Mouse (Mus musculus): ENCODE data around the gene Map3k5. TPM values are rescaled to one million over a fixed set of nuclear protein-coding genes. Genes with fewer than 3 reads are reported as not detected.

Map3k5 gene
- total and polyA plus RNA-seq, 3 experiments, result 15.8 to 31.0 (median 27.6) TPM

GRCm38 (mm10) chr10:20121981-20122380 lies 187.7 kb downstream of the Map3k5 start:
- H3K4me1 ChIP-seq (ENCODE audit: control insufficient read depth in 1 of 2, insufficient read depth in 2 of 2), result no peaks in the 10 kb centered on the region
- TF ChIP-seq RAD21 (IDR thresholded peaks at IDR 0.05; ENCODE audit: low read depth, low read length) (no peak), RCOR1 (conservative IDR thresholded peaks at IDR 0.05; ENCODE audit: low read depth, low read length) (no peak), TBP (conservative IDR thresholded peaks at IDR 0.05; ENCODE audit: low read depth, low read length) (no peak), BHLHE40 (IDR thresholded peaks at IDR 0.05; ENCODE audit: low read depth, low read length) (no peak), MEF2A (IDR thresholded peaks at IDR 0.05; ENCODE audit: borderline replicate concordance, low read depth, low read length) (no peak), NELFE (IDR thresholded peaks at IDR 0.05; ENCODE audit: low read depth, low read length) (no peak), KAT2A (IDR thresholded peaks at IDR 0.05; ENCODE audit: insufficient replicate concordance, low read length) (no peak), ZMIZ1 (IDR thresholded peaks at IDR 0.05; ENCODE audit: low read depth, low read length) (no peak), USF1 (IDR thresholded peaks at IDR 0.05; ENCODE audit: low read depth, low read length) (no peak), GABPA (IDR thresholded peaks at IDR 0.05; ENCODE audit: insufficient replicate concordance, low read depth, low read length) (no peak), POLR2AphosphoS2 (IDR thresholded peaks at IDR 0.05; ENCODE audit: low read depth, low read length) (no peak), ZNF384 (IDR thresholded peaks at IDR 0.05; ENCODE audit: low read depth, low read length) (no peak), ETS1 (conservative IDR thresholded peaks at IDR 0.05; ENCODE audit: low read depth, low read length) (no peak), MYC (IDR thresholded peaks at IDR 0.05; ENCODE audit: low read depth, low read length) (no peak), IRF4 (IDR thresholded peaks at IDR 0.05; ENCODE audit: low read depth, low read length) (no peak), ZC3H11A (IDR thresholded peaks at IDR 0.05; ENCODE audit: low read depth, low read length) (no peak)
- no peak overlapping the region for H3K9ac ChIP-seq (ENCODE audit: insufficient read depth, low read depth)
- no peak overlapping the region for H3K27ac ChIP-seq (ENCODE audit: insufficient read depth, low read depth)
- H3K79me2 ChIP-seq (replicated peaks; ENCODE audit: control insufficient read depth, extremely low read depth, insufficient read depth, poor library complexity, severe bottlenecking), result no peaks in the 10 kb centered on the region
- no peak overlapping the region for H3K4me3 ChIP-seq (replicated peaks in 1 of 3; ENCODE audit: low read depth in 2 of 3, low read length in 2 of 3, poor library complexity in 1 of 3)
- no peaks in the 10 kb centered on the region for H3K27me3 ChIP-seq (replicated peaks)
- dilution Hi-C loops (cut with MboI; ENCODE audit: extremely low pct_ligation_motif_present, extremely low pct_unique_long_range_greater_than_20kb, low sequenced_read_pairs), result no loop called here
- peaks cover 73 to 91% of the 10 kb centered on the region in 2 experiments for H3K36me3 ChIP-seq (replicated peaks in 1 of 2; ENCODE audit: control insufficient read depth in 1 of 2, insufficient read depth in 1 of 2, low read length in 1 of 2)
- H3K9me3 ChIP-seq (replicated peaks; ENCODE audit: low read length), result no peaks in the 10 kb centered on the region
- in situ Hi-C loops (cut with MboI; ENCODE audit: low pct_ligation_motif_present, low pct_unique_long_range_greater_than_20kb, low sequenced_read_pairs), result no loop called here
- H3K4me2 ChIP-seq (ENCODE audit: insufficient read depth, low read depth, poor library complexity, severe bottlenecking), result no peak overlapping the region
- no peak for DNase-seq (ENCODE audit: extremely low read depth)

- in situ Hi-C loops (cut with MboI; ENCODE audit: low pct_ligation_motif_present, low pct_unique_long_range_greater_than_20kb, low sequenced_read_pairs), result no loop called here
- Histone ChIP-seq H3K4me1 (ENCODE audit: control insufficient read depth in 1 of 2, insufficient read depth in 2 of 2) (no peaks in the 10 kb centered on the region), H3K79me2 (replicated peaks; ENCODE audit: control insufficient read depth, extremely low read depth, insufficient read depth, poor library complexity, severe bottlenecking) (no peaks in the 10 kb centered on the region), H3K27ac (ENCODE audit: insufficient read depth, low read depth) (no peak overlapping the region), H3K4me2 (ENCODE audit: insufficient read depth, low read depth, poor library complexity, severe bottlenecking) (no peak overlapping the region), H3K9me3 (replicated peaks; ENCODE audit: low read length) (no peaks in the 10 kb centered on the region), H3K27me3 (replicated peaks) (no peaks in the 10 kb centered on the region), H3K4me3 (replicated peaks in 1 of 3; ENCODE audit: low read depth in 2 of 3, low read length in 2 of 3, poor library complexity in 1 of 3) (no peak overlapping the region), H3K9ac (ENCODE audit: insufficient read depth, low read depth) (no peak overlapping the region), H3K36me3 (replicated peaks in 1 of 2; ENCODE audit: control insufficient read depth in 1 of 2, insufficient read depth in 1 of 2, low read length in 1 of 2) (peaks cover 73 to 93% of the 10 kb centered on the region in 2 experiments)
- TF ChIP-seq IRF4 (IDR thresholded peaks at IDR 0.05; ENCODE audit: low read depth, low read length) (no peak), JUN (IDR thresholded peaks at IDR 0.05; ENCODE audit: insufficient read depth, low read depth, low read length) (no peak), HCFC1 (IDR thresholded peaks at IDR 0.05; ENCODE audit: low read depth, low read length) (no peak), ZKSCAN1 (IDR thresholded peaks at IDR 0.05; ENCODE audit: borderline replicate concordance, low read depth, low read length) (no peak)
- dilution Hi-C loops (cut with MboI; ENCODE audit: extremely low pct_ligation_motif_present, extremely low pct_unique_long_range_greater_than_20kb, low sequenced_read_pairs), result no loop called here
- DNase-seq (ENCODE audit: extremely low read depth), result no peak
These were observed 189.1 kb downstream of the Map3k5 start for GRCm38 (mm10) chr10:20123401-20123800.

Data from CH12.LX (cell line).